Mouse (Mus musculus): Measurements from ENCODE around the gene Cxcl17. TPM values are rescaled to one million over a fixed set of nuclear protein-coding genes. Genes with fewer than 3 reads are reported as not detected.

The Cxcl17 gene
- polyA plus RNA-seq, 2 experiments: not detected

DNA sequence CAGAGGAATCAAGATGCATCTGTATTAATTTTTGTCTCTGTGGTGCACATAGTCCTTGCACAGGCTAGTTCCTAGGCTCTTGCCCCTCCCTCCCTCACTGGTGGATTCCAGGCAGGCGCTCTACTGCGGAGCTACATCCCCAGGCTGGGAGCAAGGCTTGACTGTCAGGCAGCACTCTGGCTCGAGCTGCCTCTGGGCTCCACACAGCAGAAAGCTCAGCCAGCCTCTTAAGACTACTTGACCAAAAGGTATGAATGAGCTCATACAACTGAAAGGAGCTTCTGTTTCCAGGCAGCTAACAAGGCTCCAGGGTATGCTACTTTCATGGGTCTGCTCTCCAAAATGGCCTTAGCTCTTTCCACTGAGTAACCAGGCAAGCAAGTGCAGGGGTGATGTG lies 31.4 kb downstream of the Cxcl17 start:
- no peaks in the 10 kb centered on the region for H3K9me3 ChIP-seq (ENCODE audit: control insufficient read depth, low read length)
- H3K4me1 ChIP-seq (ENCODE audit: control insufficient read depth, insufficient read depth, low read length): peaks cover 22% of the 10 kb centered on the region
- H3K4me2 ChIP-seq (replicated peaks; ENCODE audit: low read depth, low read length, severe bottlenecking): no peak overlapping the region
- DNase-seq (ENCODE audit: low spot score) (no peak), ATAC-seq (ENCODE audit: low FRiP score, low read depth) (no peak)
- H3K27me3 ChIP-seq (ENCODE audit: control insufficient read depth, insufficient read depth, low read length): no peaks in the 10 kb centered on the region
- WGBS: 51% methylated on average over 3 of the region's 3 CpGs
- H3K27ac ChIP-seq (replicated peaks; ENCODE audit: low read depth, low read length): no peak overlapping the region
- H3K4me3 ChIP-seq (replicated peaks; ENCODE audit: low read length): no peak overlapping the region
- no peak for TF ChIP-seq POLR2A (IDR thresholded peaks at IDR 0.05; ENCODE audit: borderline replicate concordance, extremely low read depth, insufficient read depth, insufficient read length)
- H3K36me3 ChIP-seq (ENCODE audit: control insufficient read depth, insufficient read depth, low read length): peaks cover 42% of the 10 kb centered on the region
- H3K9ac ChIP-seq (ENCODE audit: low read depth, low read length, severe bottlenecking): no peak overlapping the region

- peak overlapping the region; percentile 38; the same call in 1 of the 2 replicates for H3K4me3 ChIP-seq (replicated peaks; ENCODE audit: low read length)
- 0 out of 2 replicates have a peak, but pooled peaks have one; percentile 1 for ATAC-seq (ENCODE audit: low FRiP score, low read depth)
- H3K9me3 ChIP-seq (ENCODE audit: control insufficient read depth, low read length): no peaks in the 10 kb centered on the region
- TF ChIP-seq POLR2A (IDR thresholded peaks at IDR 0.05; ENCODE audit: borderline replicate concordance, extremely low read depth, insufficient read depth, insufficient read length): no peak
- H3K9ac ChIP-seq (ENCODE audit: low read depth, low read length, severe bottlenecking): peak overlapping the region; percentile 44; the same call in 1 of the 2 replicates
- H3K27me3 ChIP-seq (ENCODE audit: control insufficient read depth, insufficient read depth, low read length): no peaks in the 10 kb centered on the region
- DNase-seq (ENCODE audit: low spot score): no peak
- peaks cover 19% of the 10 kb centered on the region for H3K4me1 ChIP-seq (ENCODE audit: control insufficient read depth, insufficient read depth, low read length)
- peaks cover 35% of the 10 kb centered on the region for H3K36me3 ChIP-seq (ENCODE audit: control insufficient read depth, insufficient read depth, low read length)
- H3K4me2 ChIP-seq (replicated peaks; ENCODE audit: low read depth, low read length, severe bottlenecking): peak overlapping the region; percentile 74
- no peak overlapping the region for H3K27ac ChIP-seq (replicated peaks; ENCODE audit: low read depth, low read length)
- 63% methylated on average over 18 of the region's 18 CpGs for WGBS
Observed at GRCm38 (mm10) chr7:25380392-25381283, 32.0 kb downstream of the Cxcl17 start.

DNA sequence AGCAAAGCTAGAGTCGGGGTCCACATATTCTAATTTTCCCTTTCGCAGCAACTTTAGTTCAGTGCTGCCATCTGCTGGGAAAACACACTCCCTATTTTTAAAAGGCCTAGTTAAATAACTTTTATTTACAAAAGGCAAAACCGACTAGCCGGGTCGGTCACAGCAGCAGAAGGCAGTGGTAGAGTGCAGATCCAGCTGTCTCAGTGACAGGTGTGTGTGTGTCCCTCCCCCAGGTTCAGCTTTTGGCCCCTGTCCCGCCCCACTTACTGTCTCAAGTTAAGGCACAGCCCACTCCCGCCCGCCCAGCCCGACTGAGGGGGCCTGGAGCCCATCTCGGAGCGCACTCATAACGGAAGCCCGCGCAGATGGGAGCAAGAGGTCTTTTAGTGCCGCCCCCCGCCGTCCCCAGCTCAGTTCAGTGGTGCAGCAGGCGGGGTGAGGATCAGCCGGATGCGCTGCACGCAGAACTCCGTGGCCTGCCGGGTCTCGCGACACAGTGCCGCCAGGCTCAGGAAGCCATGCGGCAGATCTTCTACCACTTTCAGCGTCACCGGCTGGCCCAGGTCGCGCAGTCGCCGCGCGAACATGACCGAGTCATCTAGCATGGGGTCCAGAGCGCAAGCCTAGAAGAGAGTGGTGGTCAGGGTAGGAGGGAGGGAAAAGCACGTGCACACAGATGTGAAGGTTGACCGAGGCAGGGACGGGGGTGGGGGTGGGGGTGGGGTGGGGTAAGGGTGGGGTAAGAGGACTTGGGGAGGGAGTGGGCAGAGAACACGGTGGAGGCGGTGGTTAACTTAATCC lies 32.9 kb downstream of the Cxcl17 start:
- DNase-seq (ENCODE audit: low spot score) (peak; percentile 71), ATAC-seq (ENCODE audit: low FRiP score, low read depth) (peak; percentile 75)
- WGBS: 1% methylated on average over 42 of the region's 42 CpGs
- TF ChIP-seq POLR2A (IDR thresholded peaks at IDR 0.05; ENCODE audit: borderline replicate concordance, extremely low read depth, insufficient read depth, insufficient read length): no peak
- Histone ChIP-seq H3K9ac (ENCODE audit: low read depth, low read length, severe bottlenecking) (peak overlapping the region; percentile 44), H3K27me3 (ENCODE audit: control insufficient read depth, insufficient read depth, low read length) (no peaks in the 10 kb centered on the region), H3K4me1 (ENCODE audit: control insufficient read depth, insufficient read depth, low read length) (peaks cover 19% of the 10 kb centered on the region), H3K36me3 (ENCODE audit: control insufficient read depth, insufficient read depth, low read length) (peaks cover 27% of the 10 kb centered on the region), H3K4me3 (replicated peaks; ENCODE audit: low read length) (peak overlapping the region; percentile 38), H3K27ac (replicated peaks; ENCODE audit: low read depth, low read length) (peak overlapping the region; percentile 48; the same call in 1 of the 2 replicates), H3K4me2 (replicated peaks; ENCODE audit: low read depth, low read length, severe bottlenecking) (peak overlapping the region; percentile 74), H3K9me3 (ENCODE audit: control insufficient read depth, low read length) (no peaks in the 10 kb centered on the region)

- DNase-seq (ENCODE audit: low spot score) (no peak), ATAC-seq (ENCODE audit: low FRiP score, low read depth) (no peak)
- H3K4me3 ChIP-seq (replicated peaks; ENCODE audit: low read length): no peak overlapping the region
- H3K27ac ChIP-seq (replicated peaks; ENCODE audit: low read depth, low read length): no peak overlapping the region
- no peak for TF ChIP-seq POLR2A (IDR thresholded peaks at IDR 0.05; ENCODE audit: borderline replicate concordance, extremely low read depth, insufficient read depth, insufficient read length)
- 81% methylated on average over 13 of the region's 13 CpGs for WGBS
- H3K4me2 ChIP-seq (replicated peaks; ENCODE audit: low read depth, low read length, severe bottlenecking): no peak overlapping the region
- peaks cover 19% of the 10 kb centered on the region for H3K4me1 ChIP-seq (ENCODE audit: control insufficient read depth, insufficient read depth, low read length)
- H3K36me3 ChIP-seq (ENCODE audit: control insufficient read depth, insufficient read depth, low read length): peaks cover 14% of the 10 kb centered on the region
- no peak overlapping the region for H3K9ac ChIP-seq (ENCODE audit: low read depth, low read length, severe bottlenecking)
- H3K27me3 ChIP-seq (ENCODE audit: control insufficient read depth, insufficient read depth, low read length): no peaks in the 10 kb centered on the region
- no peaks in the 10 kb centered on the region for H3K9me3 ChIP-seq (ENCODE audit: control insufficient read depth, low read length)
Observed at GRCm38 (mm10) chr7:25378181-25379100, 34.2 kb downstream of the Cxcl17 start.

All from limb, embryonic 14.5 days (tissue).